Mouse (Mus musculus) midbrain, embryonic 16.5 days (tissue): ENCODE data around the gene Trim67. TPM values are rescaled to one million over a fixed set of nuclear protein-coding genes. Genes with fewer than 3 reads are reported as not detected.

Source experiments
- ATAC-seq: fragments of 200-750 bp; cut with Nextera tagmentation; 2 replicates; pipeline ENCODE4 v1.8.0; 2017; ENCODE audit warnings: moderate TSS enrichment
- H3K27ac ChIP-seq: fragments of 300-500 bp; sonication (generic); 2 replicates; pipeline ENCODE4 v1.5.1; 2014; ENCODE audit warnings: mild to moderate bottlenecking, low read length, mixed read lengths
- H3K27me3 ChIP-seq: fragments of 300-500 bp; sonication (generic); 2 replicates; pipeline ENCODE4 v1.6.1; 2014; ENCODE audit warnings: low read depth, low read length, mixed read lengths; ENCODE audit not compliant: control insufficient read depth, insufficient read depth
- H3K36me3 ChIP-seq: fragments of 300-500 bp; sonication (generic); 2 replicates; pipeline ENCODE4 v1.6.1; 2014; ENCODE audit warnings: mild to moderate bottlenecking, low read length, moderate library complexity, mixed read lengths; ENCODE audit not compliant: control insufficient read depth, insufficient read depth
- H3K4me1 ChIP-seq: fragments of 300-500 bp; sonication (generic); 2 replicates; pipeline ENCODE4 v1.6.1; 2014; ENCODE audit warnings: mild to moderate bottlenecking, low read length, mixed read lengths; ENCODE audit not compliant: control insufficient read depth, insufficient read depth
- H3K4me2 ChIP-seq: fragments of 300-500 bp; sonication (generic); 2 replicates; pipeline ENCODE4 v1.6.1; 2014; ENCODE audit warnings: mild to moderate bottlenecking, low read length, mixed read lengths
- H3K4me3 ChIP-seq: fragments of 300-500 bp; sonication (generic); 2 replicates; pipeline ENCODE4 v1.5.1; 2014; ENCODE audit warnings: low read depth, mild to moderate bottlenecking, low read length, moderate library complexity, mixed read lengths
- H3K9ac ChIP-seq: fragments of 300-500 bp; sonication (generic); 2 replicates; pipeline ENCODE4 v1.6.1; 2014; ENCODE audit warnings: low read depth, low read length, mixed read lengths
- H3K9me3 ChIP-seq: fragments of 300-500 bp; sonication (generic); replicated peaks from 2 replicates; pipeline ENCODE4 v1.6.1; 2014; ENCODE audit warnings: mild to moderate bottlenecking, low read length, mixed read lengths; ENCODE audit not compliant: control insufficient read depth, poor library complexity, severe bottlenecking
- WGBS: fragments of 180-500 bp; shearing (Covaris S2); extraction: QIAGEN DNeasy Blood & Tissue Kit; methylation state at CpG from one replicate; pipeline ENCODE4 v1.1.7; 2014; 5-methylcytosine and 5-hydroxymethylcytosine counted together
- polyA plus RNA-seq: library from polyadenylated mRNA; unstranded; fragments of >200 nt; fragmentation: Nextera tagmentation; extraction: Ambion mirVana; gene quantifications from 2 replicates; pipeline ENCODE4 v1.2.1, GENCODE M21; 2015

Trim67 gene
- 28.0 and 29.5 TPM in 2 replicates for polyA plus RNA-seq

DNA sequence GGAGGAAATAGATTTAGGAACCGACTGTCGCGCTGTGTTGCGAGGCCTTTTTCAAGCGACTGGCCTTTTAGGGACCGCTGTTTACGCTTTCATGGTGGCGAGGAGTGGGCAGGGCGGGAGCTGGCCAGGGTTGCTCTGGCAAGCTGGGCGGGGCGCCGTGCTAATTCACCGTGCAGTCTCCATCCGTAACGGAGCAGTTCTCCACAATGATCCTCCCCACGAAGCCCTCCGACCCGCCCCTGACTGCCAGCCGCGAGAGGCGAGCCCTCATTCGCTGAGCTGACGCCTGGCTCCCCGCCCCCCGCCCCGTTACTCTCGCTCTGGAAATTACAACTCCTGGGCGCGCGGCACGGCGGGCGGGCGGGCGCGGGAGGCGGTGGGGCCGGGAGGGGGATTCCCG lies at the start of gene Trim67:
TSS of gene Trim67 (plus strand) at position 385 of the 400 bp plus-strand sequence.
- peak within 1 kb of the TSS; percentile 86 for H3K4me2 ChIP-seq
- no peaks in the 10 kb centered on the region for H3K9me3 ChIP-seq
- H3K4me3 ChIP-seq: peak within 1 kb of the TSS; percentile 69
- ATAC-seq: peak; percentile 93
- no peaks in the 10 kb centered on the region for H3K27me3 ChIP-seq
- H3K9ac ChIP-seq: peak within 1 kb of the TSS; percentile 83
- no peaks in the 10 kb centered on the region for H3K36me3 ChIP-seq
- peak within 1 kb of the TSS; percentile 96 for H3K27ac ChIP-seq
- H3K4me1 ChIP-seq: peaks cover 41% of the 10 kb centered on the region
- WGBS: under 1% methylated on average over 30 of the region's 39 CpGs

DNA sequence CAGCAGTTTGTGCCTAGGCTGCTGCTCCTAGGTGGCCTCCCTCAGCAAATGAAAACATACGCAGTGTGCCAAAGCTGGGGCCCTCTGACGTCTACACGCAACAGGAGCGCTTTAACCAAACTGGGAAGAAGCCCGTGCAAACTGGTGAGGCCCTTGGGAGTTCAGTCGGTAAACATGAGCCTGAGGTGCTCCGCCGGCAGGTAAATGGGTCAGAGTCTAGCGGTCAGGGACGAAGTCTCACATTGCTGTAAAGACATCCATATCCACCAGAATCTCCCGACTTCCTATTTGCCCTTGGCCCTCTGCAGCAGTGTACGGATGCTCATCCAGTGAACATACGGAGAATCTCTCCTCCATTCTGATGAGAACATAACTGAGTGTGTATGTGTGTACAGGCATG lies 46.2 kb upstream of the Trim67 start:
- Histone ChIP-seq H3K9ac (no peak overlapping the region), H3K4me1 (peaks cover 7% of the 10 kb centered on the region; the same call in 1 of the 2 replicates), H3K27ac (no peak overlapping the region), H3K9me3 (no peaks in the 10 kb centered on the region), H3K4me2 (no peak overlapping the region), H3K27me3 (peaks cover 18% of the 10 kb centered on the region), H3K4me3 (no peak overlapping the region), H3K36me3 (no peaks in the 10 kb centered on the region)
- no peak for ATAC-seq
- 83% methylated on average over 13 of the region's 13 CpGs for WGBS

DNA sequence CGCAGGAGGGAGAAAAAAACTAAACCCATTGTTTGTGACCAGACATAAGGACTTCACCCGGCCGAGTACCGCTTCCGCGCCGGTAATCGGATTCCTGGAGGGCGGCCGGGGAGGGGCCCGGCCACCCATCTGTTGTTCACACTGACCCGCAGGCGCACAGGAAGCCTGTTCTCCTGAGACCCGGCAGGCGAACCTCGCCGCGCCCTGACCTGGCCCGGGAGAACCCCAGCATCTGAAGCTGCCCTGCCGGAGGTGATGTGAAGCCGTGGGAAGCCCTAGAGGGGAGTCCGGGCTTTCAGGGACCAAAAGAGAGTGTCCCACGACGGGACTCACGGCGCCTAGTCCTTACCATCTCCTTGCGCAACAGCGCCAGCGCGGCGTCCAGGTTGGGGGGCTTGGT lies 41.7 kb upstream of the Trim67 start:
- 0% methylated on average over 24 of the region's 31 CpGs for WGBS
- Histone ChIP-seq H3K4me3 (peak overlapping the region; percentile 45), H3K4me2 (peak overlapping the region; percentile 69), H3K27me3 (peaks cover 30% of the 10 kb centered on the region), H3K9ac (peak overlapping the region; percentile 39), H3K9me3 (no peaks in the 10 kb centered on the region), H3K27ac (no peak overlapping the region), H3K36me3 (no peaks in the 10 kb centered on the region), H3K4me1 (peaks cover 7% of the 10 kb centered on the region; the same call in 1 of the 2 replicates)
- no peak for ATAC-seq

DNA sequence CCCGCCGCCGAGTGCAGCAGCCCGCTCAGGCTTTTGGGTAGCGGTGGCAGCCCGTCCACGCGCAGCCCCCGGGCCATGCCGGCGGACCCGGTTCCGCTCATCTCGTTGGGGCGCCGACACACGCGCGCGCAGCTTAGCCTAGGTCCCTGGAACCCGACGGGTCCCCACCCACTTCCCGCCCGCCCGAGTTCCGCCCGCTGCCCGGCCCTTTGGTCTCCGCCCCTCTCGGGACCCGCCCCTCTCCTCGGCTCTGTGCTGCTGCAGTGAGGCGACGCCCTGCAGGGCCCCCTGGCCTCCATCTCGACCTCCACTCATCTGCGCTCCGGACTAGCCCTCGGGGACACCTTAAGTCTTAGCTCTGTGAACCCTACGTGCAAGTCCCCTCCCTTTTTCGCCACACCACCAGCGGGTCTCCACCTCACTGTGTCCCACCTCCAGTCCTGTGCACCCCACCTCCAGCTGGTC lies 41.2 kb upstream of the Trim67 start, which contains the start of gene Fam89a:
TSS of gene Fam89a (minus strand) at position 124 of the 465 bp plus-strand sequence.
- H3K4me1 ChIP-seq: peaks cover 7% of the 10 kb centered on the region; the same call in 1 of the 2 replicates
- no peak within 1 kb of the TSS for H3K27ac ChIP-seq
- H3K36me3 ChIP-seq: no peaks in the 10 kb centered on the region
- under 1% methylated on average over 38 of the region's 41 CpGs for WGBS
- H3K4me3 ChIP-seq: peak within 1 kb of the TSS; percentile 45
- H3K4me2 ChIP-seq: peak within 1 kb of the TSS; percentile 69
- H3K9ac ChIP-seq: peak within 1 kb of the TSS; percentile 39
- H3K9me3 ChIP-seq: no peaks in the 10 kb centered on the region
- peak; percentile 39; the same call in 1 of the 2 replicates for ATAC-seq
- H3K27me3 ChIP-seq: peaks cover 30% of the 10 kb centered on the region

DNA sequence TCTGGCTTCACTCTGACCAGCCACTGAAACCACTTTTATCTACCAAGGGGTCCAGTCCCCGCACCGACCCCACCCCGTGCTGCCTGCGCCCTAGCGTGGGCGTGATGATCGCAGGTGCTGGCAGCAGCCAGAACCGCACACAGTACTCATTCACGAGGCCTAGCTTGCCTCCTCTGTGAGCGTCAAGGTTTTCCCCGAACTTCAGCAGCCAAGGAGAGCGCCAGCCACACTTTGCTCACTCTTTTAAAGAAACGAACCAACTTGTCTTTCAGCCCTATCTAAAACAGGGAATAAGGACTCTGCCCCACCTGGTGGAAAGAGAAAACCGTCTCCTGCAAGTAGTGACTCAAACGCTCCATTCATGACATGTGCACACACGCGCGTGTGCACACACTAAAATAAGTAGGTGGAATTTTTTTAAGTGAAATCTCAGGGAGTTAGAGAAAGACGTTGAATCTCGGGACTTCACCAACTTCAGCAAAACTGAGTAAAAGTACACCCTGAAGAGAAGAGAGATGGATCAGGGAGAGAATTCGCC lies 40.5 kb upstream of the Trim67 start:
- no peak overlapping the region for H3K4me3 ChIP-seq

DNA sequence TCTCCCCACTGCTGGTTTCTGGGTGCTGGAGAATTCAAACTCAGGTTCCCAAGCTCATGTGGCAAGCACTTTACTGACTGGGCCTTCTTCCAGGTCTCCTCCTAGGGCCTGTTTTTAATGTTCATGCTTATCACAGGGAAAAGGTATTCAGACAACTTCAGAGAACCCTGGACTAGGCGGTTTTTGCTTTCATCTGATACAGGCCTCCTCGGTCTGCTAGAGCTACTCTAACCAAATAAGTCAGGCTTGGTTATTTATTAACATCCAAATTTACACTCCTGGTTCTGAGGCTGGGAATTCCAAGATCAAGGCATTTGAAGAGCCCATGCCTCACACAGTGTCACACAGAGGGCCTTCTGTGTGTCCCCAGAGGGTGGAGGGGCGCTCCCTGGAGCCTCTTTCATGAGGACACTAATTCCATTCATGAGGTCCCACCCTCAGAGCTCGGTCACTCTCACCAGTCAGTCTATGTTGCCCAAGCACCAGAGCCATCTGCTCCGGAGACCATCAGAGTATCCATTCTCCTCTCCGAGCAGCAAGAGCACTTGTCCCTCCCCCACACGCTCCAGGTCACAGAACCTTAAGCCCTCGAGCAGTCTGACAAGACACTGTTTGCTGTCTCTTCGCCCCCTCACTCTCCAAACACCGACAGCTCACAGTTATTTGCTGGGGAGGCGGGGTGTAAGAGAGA lies 38.6 kb upstream of the Trim67 start:
- H3K9me3 ChIP-seq: no peaks in the 10 kb centered on the region
- H3K4me3 ChIP-seq: no peak overlapping the region
- H3K9ac ChIP-seq: no peak overlapping the region
- no peaks in the 10 kb centered on the region for H3K36me3 ChIP-seq
- H3K4me1 ChIP-seq: peaks cover 7% of the 10 kb centered on the region; the same call in 1 of the 2 replicates
- peaks cover 30% of the 10 kb centered on the region for H3K27me3 ChIP-seq
- ATAC-seq: no peak
- H3K27ac ChIP-seq: no peak overlapping the region
- no peak overlapping the region for H3K4me2 ChIP-seq
- WGBS: 22% methylated on average over 11 of the region's 11 CpGs

More for the DNA sequence above, 40.5 kb upstream of the Trim67 start:
- ATAC-seq: no peak
- H3K27me3 ChIP-seq: peaks cover 30% of the 10 kb centered on the region
- H3K36me3 ChIP-seq: no peaks in the 10 kb centered on the region
- H3K27ac ChIP-seq: no peak overlapping the region
- H3K9ac ChIP-seq: no peak overlapping the region
- H3K9me3 ChIP-seq: no peaks in the 10 kb centered on the region
- no peak overlapping the region; the same call in 1 of the 2 replicates for H3K4me2 ChIP-seq
- whole genome bisulfite sequencing: 31% methylated on average over 21 of the region's 21 CpGs
- H3K4me1 ChIP-seq: peaks cover 7% of the 10 kb centered on the region; the same call in 1 of the 2 replicates

DNA sequence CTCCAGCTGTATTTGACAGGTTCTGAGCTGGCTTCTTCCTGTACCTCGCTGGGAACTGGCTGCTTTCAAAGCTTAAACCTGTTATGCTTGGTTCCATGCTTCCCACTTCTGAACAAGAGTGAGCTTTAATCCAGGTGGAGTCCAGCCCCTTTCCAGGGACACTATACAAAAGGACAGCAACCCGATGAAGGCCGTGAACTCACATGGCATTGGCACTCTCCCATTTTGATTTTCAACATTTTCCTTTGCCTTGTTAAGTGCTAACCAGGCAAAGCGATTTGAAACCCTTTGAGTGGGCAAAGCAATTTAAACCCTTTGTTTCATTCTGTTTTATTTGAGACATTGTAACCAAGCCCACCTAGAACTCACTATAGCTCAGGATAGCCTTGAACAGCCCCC lies 38.1 kb upstream of the Trim67 start:
- Histone ChIP-seq H3K4me3 (no peak overlapping the region), H3K27ac (no peak overlapping the region), H3K9me3 (no peaks in the 10 kb centered on the region), H3K4me2 (no peak overlapping the region), H3K4me1 (peaks cover 7% of the 10 kb centered on the region; the same call in 1 of the 2 replicates), H3K9ac (no peak overlapping the region), H3K27me3 (peaks cover 27% of the 10 kb centered on the region), H3K36me3 (no peaks in the 10 kb centered on the region)
- ATAC-seq: no peak
- WGBS: 39% methylated on average over 4 of the region's 4 CpGs

DNA sequence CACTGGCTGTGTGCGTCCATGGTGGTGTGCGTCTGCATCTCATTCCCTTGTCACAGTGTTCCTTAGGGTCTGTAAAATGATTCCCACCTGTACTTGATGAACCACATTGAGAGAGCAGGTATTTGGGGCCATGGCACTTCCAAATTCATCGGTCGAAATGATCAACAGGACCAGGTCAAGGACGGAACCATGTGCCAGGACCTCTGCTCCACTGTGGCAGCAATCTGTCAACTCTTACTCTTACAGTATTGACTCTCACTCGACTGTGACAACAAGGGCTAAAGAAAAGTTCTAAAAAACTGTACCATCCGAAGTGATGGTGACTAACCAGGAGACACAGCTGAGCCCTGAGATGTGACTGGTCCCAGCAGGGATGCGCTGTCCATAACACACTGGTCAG lies 37.4 kb upstream of the Trim67 start:
- Histone ChIP-seq H3K36me3 (no peaks in the 10 kb centered on the region), H3K27ac (no peak overlapping the region), H3K4me1 (peaks cover 7% of the 10 kb centered on the region; the same call in 1 of the 2 replicates), H3K27me3 (peaks cover 20% of the 10 kb centered on the region), H3K9me3 (no peaks in the 10 kb centered on the region), H3K9ac (no peak overlapping the region), H3K4me3 (no peak overlapping the region), H3K4me2 (no peak overlapping the region)
- no peak for ATAC-seq
- WGBS: 88% methylated on average over 8 of the region's 8 CpGs

DNA sequence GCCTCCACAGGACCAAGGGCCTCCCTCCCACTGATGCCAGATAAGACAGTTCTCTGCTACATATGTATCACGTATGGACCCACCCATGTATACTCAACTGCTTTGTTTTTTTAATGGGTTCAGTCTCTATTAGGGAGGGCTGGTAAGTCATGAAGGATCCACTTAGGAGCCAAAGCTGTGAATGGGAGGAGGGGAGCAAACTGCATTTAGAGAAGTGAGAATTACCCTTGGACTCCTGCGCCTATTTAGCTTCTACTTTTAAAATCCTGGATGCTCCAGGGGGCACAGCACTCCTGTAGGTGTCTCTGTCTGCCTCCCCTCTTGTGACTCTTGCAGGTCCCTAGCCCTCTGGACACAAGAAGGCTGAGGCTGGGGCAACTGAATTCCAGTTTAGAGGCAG lies 36.7 kb upstream of the Trim67 start:
- no peak overlapping the region for H3K4me2 ChIP-seq
- H3K9me3 ChIP-seq: no peaks in the 10 kb centered on the region
- no peak overlapping the region for H3K4me3 ChIP-seq
- H3K4me1 ChIP-seq: peaks cover 3% of the 10 kb centered on the region; the same call in 1 of the 2 replicates
- H3K36me3 ChIP-seq: no peaks in the 10 kb centered on the region
- no peak for ATAC-seq
- H3K27ac ChIP-seq: no peak overlapping the region
- no peak overlapping the region for H3K9ac ChIP-seq
- WGBS: 69% methylated on average over 2 of the region's 2 CpGs
- H3K27me3 ChIP-seq: peaks cover 18% of the 10 kb centered on the region
